Mouse (Mus musculus): ENCODE measurements around the gene Gstp3. TPM values are rescaled to one million over a fixed set of nuclear protein-coding genes. Genes with fewer than 3 reads are reported as not detected.
"Not testable (repeated sequence)": the region's sequence is repeated elsewhere in the genome, so short reads cannot be mapped to it uniquely, and the experiment has no call there.

The Gstp3 gene
- total RNA-seq, 2 experiments from 2014 or later = not detected

- DNase-seq (ENCODE audit: extremely low spot score in 1 of 2, low spot score in 1 of 2) = no peak
Observed at GRCm38 (mm10) chr19:4091383-4091782, 32.0 kb upstream of the Gstp3 start.

GRCm38 (mm10) chr19:4090446-4090845, 31.1 kb upstream of the Gstp3 start:
- no peak for DNase-seq (ENCODE audit: extremely low spot score in 1 of 2, low spot score in 1 of 2)

- DNase-seq (ENCODE audit: extremely low spot score in 1 of 2, low spot score in 1 of 2) = no peak
Observed at GRCm38 (mm10) chr19:4089128-4089527, 29.8 kb upstream of the Gstp3 start.

GRCm38 (mm10) chr19:4088146-4088545, 28.8 kb upstream of the Gstp3 start:
- DNase-seq (ENCODE audit: extremely low spot score in 1 of 2, low spot score in 1 of 2) = no peak

- no peak for DNase-seq (ENCODE audit: extremely low spot score in 1 of 2, low spot score in 1 of 2)
Observed at GRCm38 (mm10) chr19:4087090-4087489, 27.7 kb upstream of the Gstp3 start.

GRCm38 (mm10) chr19:4086156-4086555, 26.8 kb upstream of the Gstp3 start:
- no peak for DNase-seq (ENCODE audit: extremely low spot score in 1 of 2, low spot score in 1 of 2)

- DNase-seq (ENCODE audit: extremely low spot score in 1 of 2, low spot score in 1 of 2) = no peak
Observed at GRCm38 (mm10) chr19:4084984-4085383, 25.6 kb upstream of the Gstp3 start.

- DNase-seq (ENCODE audit: extremely low spot score in 1 of 2, low spot score in 1 of 2) = no peak
Observed at GRCm38 (mm10) chr19:4083826-4084225, 24.5 kb upstream of the Gstp3 start.

GRCm38 (mm10) chr19:4083316-4083715, 23.9 kb upstream of the Gstp3 start:
- DNase-seq (ENCODE audit: extremely low spot score in 1 of 2, low spot score in 1 of 2) = no peak

- DNase-seq (ENCODE audit: extremely low spot score in 1 of 2, low spot score in 1 of 2) = no peak
Observed at GRCm38 (mm10) chr19:4082219-4082965, 23.0 kb upstream of the Gstp3 start.

GRCm38 (mm10) chr19:4081394-4081793, 22.0 kb upstream of the Gstp3 start, which contains the start of gene Cabp2:
Cabp2 (plus strand) TSS chr19:4081578.
- no peak for DNase-seq (ENCODE audit: extremely low spot score in 1 of 2, low spot score in 1 of 2)

- no peak for DNase-seq (ENCODE audit: extremely low spot score in 1 of 2, low spot score in 1 of 2)
Observed at GRCm38 (mm10) chr19:4080511-4081009, 21.2 kb upstream of the Gstp3 start.

GRCm38 (mm10) chr19:4079594-4079993, 20.2 kb upstream of the Gstp3 start:
- DNase-seq (ENCODE audit: extremely low spot score in 1 of 2, low spot score in 1 of 2) = no peak

- no peak for DNase-seq (ENCODE audit: extremely low spot score in 1 of 2, low spot score in 1 of 2)
Observed at GRCm38 (mm10) chr19:4075531-4075930, 16.2 kb upstream of the Gstp3 start.

- no peak for DNase-seq (ENCODE audit: extremely low spot score in 1 of 2, low spot score in 1 of 2)
Observed at GRCm38 (mm10) chr19:4072706-4073424, 13.5 kb upstream of the Gstp3 start.

- DNase-seq (ENCODE audit: extremely low spot score in 1 of 2, low spot score in 1 of 2) = no peak
Observed at GRCm38 (mm10) chr19:4071406-4071805, 12.0 kb upstream of the Gstp3 start.

GRCm38 (mm10) chr19:4070756-4071155, 11.4 kb upstream of the Gstp3 start:
- no peak for DNase-seq (ENCODE audit: extremely low spot score in 1 of 2, low spot score in 1 of 2)

GRCm38 (mm10) chr19:4070311-4070710, 10.9 kb upstream of the Gstp3 start:
- no peak for DNase-seq (ENCODE audit: extremely low spot score in 1 of 2, low spot score in 1 of 2)

GRCm38 (mm10) chr19:4068717-4069410, 9.5 kb upstream of the Gstp3 start:
- DNase-seq (ENCODE audit: extremely low spot score in 1 of 2, low spot score in 1 of 2) = no peak

- not testable (repeated sequence) for DNase-seq (ENCODE audit: extremely low spot score in 1 of 2, low spot score in 1 of 2)
Observed at GRCm38 (mm10) chr19:4068242-4068641, 8.9 kb upstream of the Gstp3 start.

- DNase-seq (ENCODE audit: extremely low spot score in 1 of 2, low spot score in 1 of 2) = no peak
Observed at GRCm38 (mm10) chr19:4066877-4067276, 7.5 kb upstream of the Gstp3 start.
